Mouse (Mus musculus): ENCODE measurements around the gene Cd300ld5.

DNA sequence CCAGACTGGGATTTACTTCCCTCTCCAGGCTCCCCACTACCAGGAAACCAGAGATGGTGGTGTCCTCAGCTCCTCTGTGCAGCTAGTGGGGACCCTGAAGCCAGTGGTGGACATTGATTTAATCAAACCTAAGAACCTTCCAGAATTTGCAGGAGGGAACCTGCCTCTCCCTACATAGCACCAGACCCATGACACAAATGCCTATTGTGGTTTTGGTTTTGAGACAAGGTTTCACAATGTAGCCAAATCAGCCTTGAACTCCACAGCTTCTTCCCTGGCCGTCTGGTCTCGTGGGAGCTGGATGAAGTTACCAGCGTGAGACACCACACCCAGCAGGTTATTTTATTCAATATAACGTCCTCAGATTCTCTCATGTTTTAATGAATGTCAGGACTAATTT is 21.1 kb upstream of the Cd300ld5 start:
- no peak for TF ChIP-seq TAL1 (IDR thresholded peaks at IDR 0.05; ENCODE audit: low read length)
- no peak for TF ChIP-seq GATA1 (IDR thresholded peaks at IDR 0.05; ENCODE audit: low read length)
